Mouse (Mus musculus) limb, embryonic 14.5 days (tissue): Measurements from ENCODE around the gene Rcsd1. TPM values are rescaled to one million over a fixed set of nuclear protein-coding genes. Genes with fewer than 3 reads are reported as not detected.

Experiments
- ATAC-seq: fragments of 200-750 bp; cut with Nextera tagmentation; 2 replicates; pipeline ENCODE4 v1.8.0; 2017; ENCODE audit warnings: low read depth, moderate number of reproducible peaks, moderate TSS enrichment; ENCODE audit not compliant: low FRiP score
- DNase-seq: peaks from one replicate; pipeline ENCODE4 v3.0.0-alpha.2; 2015; ENCODE audit warnings: low spot score
- H3K27ac ChIP-seq: fragments of 300-500 bp; sonication (generic); replicated peaks from 2 replicates; pipeline ENCODE4 v1.5.1; 2014; ENCODE audit warnings: low read depth, mild to moderate bottlenecking, low read length, moderate library complexity, mixed read lengths
- H3K27me3 ChIP-seq: fragments of 300-500 bp; sonication (generic); 2 replicates; pipeline ENCODE4 v1.6.1; 2014; ENCODE audit warnings: low read length, mixed read lengths; ENCODE audit not compliant: control insufficient read depth, insufficient read depth
- H3K36me3 ChIP-seq: fragments of 300-500 bp; sonication (generic); 2 replicates; pipeline ENCODE4 v1.6.1; 2014; ENCODE audit warnings: mild to moderate bottlenecking, low read length, moderate library complexity, mixed read lengths; ENCODE audit not compliant: control insufficient read depth, insufficient read depth
- H3K4me1 ChIP-seq: fragments of 300-500 bp; sonication (generic); 2 replicates; pipeline ENCODE4 v1.6.1; 2014; ENCODE audit warnings: antibody characterized with exemption, low read length, mixed read lengths; ENCODE audit not compliant: control insufficient read depth, insufficient read depth
- H3K4me2 ChIP-seq: fragments of 300-500 bp; sonication (generic); replicated peaks from 2 replicates; pipeline ENCODE4 v1.6.1; 2014; ENCODE audit warnings: low read depth, mild to moderate bottlenecking, low read length, moderate library complexity; ENCODE audit not compliant: severe bottlenecking
- H3K4me3 ChIP-seq: fragments of 300-500 bp; sonication (generic); replicated peaks from 2 replicates; pipeline ENCODE4 v1.5.1; 2014; ENCODE audit warnings: low read length
- H3K9ac ChIP-seq: fragments of 300-500 bp; sonication (generic); 2 replicates; pipeline ENCODE4 v1.6.1; 2014; ENCODE audit warnings: mild to moderate bottlenecking, low read depth, low read length, moderate library complexity; ENCODE audit not compliant: severe bottlenecking
- H3K9me3 ChIP-seq: fragments of 300-500 bp; sonication (generic); 2 replicates; pipeline ENCODE4 v1.6.1; 2016; ENCODE audit warnings: low read length; ENCODE audit not compliant: control insufficient read depth
- POLR2A ChIP-seq: fragments of 200-500 bp; IDR thresholded peaks from 2 replicates; pipeline ENCODE4 v1.8.0; 2012; ENCODE audit warnings: inconsistent platforms, mild to moderate bottlenecking, moderate library complexity, borderline replicate concordance; ENCODE audit not compliant: insufficient read depth, insufficient read length; ENCODE audit errors: extremely low read depth
- WGBS: fragments of 180-500 bp; shearing (Covaris S2); extraction: QIAGEN DNeasy Blood & Tissue Kit; methylation state at CpG from one replicate; pipeline ENCODE4 v1.1.7; 2014; 5-methylcytosine and 5-hydroxymethylcytosine counted together
- polyA plus RNA-seq, 2 experiments: library from polyadenylated mRNA; depleted of rRNA in 1 of 2; stranded (reverse) in 1 of 2; unstranded in 1 of 2; fragments of >200 nt; fragmentation: Nextera tagmentation in 1 of 2; extraction: Ambion mirVana in 1 of 2; gene quantifications; 2 replicates each; pipeline versions ENCODE4 v1.2.1 to v1.2.3; 2012 to 2014

Gene Rcsd1
- polyA plus RNA-seq, 2 experiments, result 9.6 to 16.7 TPM

DNA sequence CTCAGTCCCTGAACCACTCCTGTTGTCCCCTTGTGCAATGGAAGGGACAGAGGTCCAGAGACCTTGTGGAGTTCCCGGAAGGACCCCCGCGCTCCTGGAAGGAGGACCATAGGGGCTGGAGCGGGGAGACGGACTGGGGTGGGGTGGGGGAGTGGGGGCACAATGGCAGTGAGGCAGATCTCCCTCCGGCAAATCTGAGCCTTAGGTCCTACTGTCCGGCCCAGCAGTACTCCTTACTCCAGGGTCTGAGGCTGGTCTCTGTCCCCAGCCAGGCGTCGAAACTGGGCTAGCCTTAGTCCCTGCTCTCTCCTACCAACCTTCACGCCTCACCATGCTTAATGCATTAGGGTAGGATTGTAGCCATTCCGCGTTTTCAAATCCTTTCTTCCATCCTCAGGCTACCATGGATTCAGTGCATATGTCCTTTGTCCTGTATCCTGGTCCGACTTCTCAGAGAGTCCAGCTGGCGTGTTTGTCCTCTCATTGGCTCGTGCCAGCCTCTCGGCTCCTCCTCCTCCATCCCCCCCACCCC is 66.7 kb downstream of the Rcsd1 start:
- no peaks in the 10 kb centered on the region for H3K36me3 ChIP-seq
- peak overlapping the region; percentile 64 for H3K4me2 ChIP-seq
- no peaks in the 10 kb centered on the region for H3K27me3 ChIP-seq
- H3K4me1 ChIP-seq, result no peaks in the 10 kb centered on the region; the same call in 1 of the 2 replicates
- ATAC-seq (peak; percentile 58), DNase-seq (peak; percentile 83)
- peak; percentile 74; the same call in 1 of the 2 replicates for TF ChIP-seq POLR2A
- 0% methylated on average over 11 of the region's 16 CpGs for WGBS
- H3K4me3 ChIP-seq, result peak overlapping the region; percentile 84
- peak overlapping the region; percentile 98 for H3K27ac ChIP-seq
- H3K9ac ChIP-seq, result peak overlapping the region; percentile 95
- no peaks in the 10 kb centered on the region for H3K9me3 ChIP-seq

DNA sequence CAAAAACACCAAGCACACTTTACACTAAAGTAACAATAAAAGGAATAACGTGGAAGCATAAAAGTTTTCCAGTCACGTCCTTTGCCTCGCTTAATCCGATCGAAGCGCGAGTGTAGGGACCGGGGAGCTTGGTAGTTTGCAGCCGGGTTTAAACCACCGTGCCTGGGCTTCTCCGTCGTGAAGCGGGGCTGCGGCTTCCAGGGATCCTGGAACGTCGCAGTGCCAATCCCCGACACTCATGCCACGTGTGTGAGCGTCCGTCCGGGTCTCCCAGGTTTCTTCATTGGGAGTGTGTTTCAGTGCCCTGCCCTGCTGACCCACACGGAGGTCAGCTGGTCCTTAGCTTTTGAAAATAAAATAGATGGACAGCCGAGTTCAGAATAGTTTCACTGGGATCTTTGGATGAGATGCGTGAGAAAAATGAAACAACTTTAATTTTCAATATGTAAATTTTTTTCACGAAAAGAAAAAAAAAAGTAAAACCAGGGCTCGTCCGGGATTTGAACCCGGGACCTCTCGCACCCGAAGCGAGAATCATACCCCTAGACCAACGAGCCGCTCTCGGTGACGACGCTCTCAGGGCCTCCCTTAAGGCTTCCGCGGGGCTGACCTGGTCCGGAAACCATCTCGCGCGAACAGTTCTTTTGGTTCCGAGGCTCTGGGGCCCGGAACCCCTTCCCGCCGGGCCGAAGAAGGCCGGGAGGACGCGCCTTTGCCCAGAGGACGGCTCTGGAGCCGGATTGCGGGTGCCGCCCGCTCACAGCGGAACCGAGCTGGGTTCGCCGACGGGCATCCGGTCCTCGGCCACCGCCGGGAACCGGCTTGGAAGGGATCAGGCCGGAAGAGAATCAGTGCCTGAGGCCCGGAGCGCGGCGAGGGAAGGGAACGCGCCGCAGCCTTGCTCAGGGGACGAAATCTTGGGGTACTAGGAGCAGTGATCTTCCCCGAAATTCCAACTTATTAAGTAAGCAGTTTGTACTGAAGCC is 67.5 kb downstream of the Rcsd1 start:
- no peak for TF ChIP-seq POLR2A
- Histone ChIP-seq H3K27ac (peak overlapping the region; percentile 98), H3K4me2 (peak overlapping the region; percentile 64), H3K4me1 (no peaks in the 10 kb centered on the region; the same call in 1 of the 2 replicates), H3K4me3 (peak overlapping the region; percentile 84), H3K9me3 (no peaks in the 10 kb centered on the region), H3K27me3 (no peaks in the 10 kb centered on the region), H3K36me3 (no peaks in the 10 kb centered on the region), H3K9ac (peak overlapping the region; percentile 95)
- peak; percentile 86 for DNase-seq
- ATAC-seq, result peak; percentile 85
- 1% methylated on average over 75 of the region's 75 CpGs for WGBS

DNA sequence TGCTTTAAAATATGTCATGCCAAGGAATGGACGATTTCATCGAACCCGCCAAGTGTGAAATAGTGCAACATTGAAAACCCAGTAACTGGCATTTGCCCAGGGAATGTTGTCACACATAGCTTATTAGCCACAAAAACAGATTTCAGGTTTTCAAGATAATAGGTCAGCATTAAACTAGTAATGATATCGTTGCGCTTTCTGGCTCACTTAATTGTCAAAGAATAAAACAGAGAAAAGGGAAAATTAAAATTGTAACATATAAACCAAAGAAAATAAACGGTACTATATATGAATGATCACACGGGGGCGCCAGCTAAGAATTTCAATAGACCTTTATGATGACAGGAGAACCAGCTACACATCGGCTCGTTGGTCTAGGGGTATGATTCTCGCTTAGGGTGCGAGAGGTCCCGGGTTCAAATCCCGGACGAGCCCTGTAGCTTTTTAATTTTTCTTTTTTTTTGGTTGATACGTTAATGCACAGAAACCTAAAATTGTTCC is 68.2 kb downstream of the Rcsd1 start:
- Histone ChIP-seq H3K4me3 (peak overlapping the region; percentile 84), H3K9me3 (no peaks in the 10 kb centered on the region), H3K9ac (no peak overlapping the region), H3K4me2 (peak overlapping the region; percentile 47), H3K27ac (no peak overlapping the region), H3K36me3 (no peaks in the 10 kb centered on the region), H3K27me3 (no peaks in the 10 kb centered on the region), H3K4me1 (no peaks in the 10 kb centered on the region; the same call in 1 of the 2 replicates)
- ATAC-seq (peak; percentile 78), DNase-seq (peak; percentile 87)
- no peak for TF ChIP-seq POLR2A
- WGBS, result 5% methylated on average over 16 of the region's 16 CpGs

DNA sequence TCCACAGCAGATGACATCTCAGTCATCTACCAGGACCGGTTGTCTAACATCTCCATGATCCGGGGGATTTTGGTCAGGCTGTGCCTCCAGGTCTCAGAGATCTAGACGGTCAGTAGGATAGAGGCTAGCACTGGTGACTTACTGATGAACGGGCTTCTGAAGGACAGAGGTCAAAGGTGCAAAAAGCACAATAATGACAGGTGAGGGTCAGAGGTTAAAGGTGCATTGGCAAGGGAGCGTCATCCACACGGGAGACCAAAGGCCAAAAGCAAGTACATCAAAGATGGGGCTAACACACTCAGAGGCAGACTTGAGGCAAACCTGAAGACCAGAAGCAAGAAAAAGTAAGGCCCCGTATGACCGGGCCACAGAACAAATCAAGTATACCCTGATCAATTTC is 73.3 kb downstream of the Rcsd1 start:
- H3K27ac ChIP-seq, result no peak overlapping the region
- no peaks in the 10 kb centered on the region for H3K9me3 ChIP-seq
- H3K4me3 ChIP-seq, result no peak overlapping the region
- peaks cover 9% of the 10 kb centered on the region; the same call in 1 of the 2 replicates for H3K4me1 ChIP-seq
- 79% methylated on average over 8 of the region's 8 CpGs for WGBS
- no peak overlapping the region for H3K4me2 ChIP-seq
- H3K9ac ChIP-seq, result no peak overlapping the region
- ATAC-seq (no peak), DNase-seq (no peak)
- no peak for TF ChIP-seq POLR2A
- no peaks in the 10 kb centered on the region for H3K36me3 ChIP-seq
- H3K27me3 ChIP-seq, result no peaks in the 10 kb centered on the region
